Mouse (Mus musculus) CH12.LX (cell line): ENCODE data around the gene Ap1m1. TPM values are rescaled to one million over a fixed set of nuclear protein-coding genes. Genes with fewer than 3 reads are reported as not detected.

Experiments
- DNase-seq: peaks from one replicate; pipeline ENCODE4 v3.0.0-alpha.2; 2013; ENCODE audit errors: extremely low read depth
- H3K27ac ChIP-seq: 2 replicates; pipeline ENCODE4 v1.5.1; 2012; ENCODE audit warnings: low read depth, mild to moderate bottlenecking, control low read depth, moderate library complexity; ENCODE audit not compliant: insufficient read depth
- H3K27me3 ChIP-seq: replicated peaks from 2 replicates; pipeline ENCODE3; 2012; ENCODE audit warnings: inconsistent platforms
- H3K36me3 ChIP-seq, 2 experiments: replicated peaks in 1 of 2; 2 replicates each; pipeline versions ENCODE3 to v1.6.1; 2012; ENCODE audit warnings: inconsistent platforms in 1 of 2, low read length in 1 of 2, mild to moderate bottlenecking in 1 of 2, mixed read lengths in 1 of 2, moderate library complexity in 1 of 2; ENCODE audit not compliant: control insufficient read depth in 1 of 2, insufficient read depth in 1 of 2
- H3K4me1 ChIP-seq, 2 experiments: 2 replicates each; pipeline ENCODE4 v1.6.1; 2012; ENCODE audit warnings: inconsistent platforms in 1 of 2, moderate library complexity in 1 of 2; ENCODE audit not compliant: insufficient read depth in 2 of 2, control insufficient read depth in 1 of 2
- H3K4me2 ChIP-seq: 2 replicates; pipeline ENCODE4 v1.6.1; 2012; ENCODE audit warnings: low read depth, mild to moderate bottlenecking, control low read depth; ENCODE audit not compliant: poor library complexity, insufficient read depth, severe bottlenecking
- H3K4me3 ChIP-seq, 3 experiments: fragments of 150-350 bp in 1 of 3; sonication (generic) in 1 of 3; replicated peaks in 1 of 3; 2 replicates each; pipeline versions ENCODE3 to v1.5.1; 2011 to 2012; ENCODE audit warnings: low read depth in 2 of 3, low read length in 2 of 3, mild to moderate bottlenecking in 2 of 3, moderate library complexity in 2 of 3, control low read depth in 1 of 3, improper control_type of control experiment in 1 of 3, inconsistent platforms in 1 of 3, mixed read lengths in 1 of 3; ENCODE audit not compliant: poor library complexity in 1 of 3
- H3K79me2 ChIP-seq: replicated peaks from 2 replicates; pipeline ENCODE4 v1.6.1; 2012; ENCODE audit warnings: mild to moderate bottlenecking, moderate library complexity; ENCODE audit not compliant: control insufficient read depth, poor library complexity, insufficient read depth, severe bottlenecking; ENCODE audit errors: extremely low read depth
- H3K9ac ChIP-seq: 2 replicates; pipeline ENCODE4 v1.6.1; 2012; ENCODE audit warnings: low read depth, mild to moderate bottlenecking, control low read depth, moderate library complexity; ENCODE audit not compliant: insufficient read depth
- H3K9me3 ChIP-seq: replicated peaks from 2 replicates; pipeline ENCODE3; 2012; ENCODE audit warnings: low read length, inconsistent platforms, mixed read lengths
- BHLHE40 ChIP-seq: IDR thresholded peaks from 2 replicates; pipeline ENCODE4 v1.6.1; 2011; ENCODE audit warnings: mild to moderate bottlenecking, low read depth, low read length, improper control_type of control experiment
- CHD1 ChIP-seq: IDR thresholded peaks from 2 replicates; pipeline ENCODE4 v1.6.1; 2012; ENCODE audit warnings: low read depth, low read length, improper control_type of control experiment, inconsistent platforms
- CHD2 ChIP-seq: IDR thresholded peaks from 2 replicates; pipeline ENCODE4 v1.6.1; 2011; ENCODE audit warnings: low read length, improper control_type of control experiment
- CTCF ChIP-seq, 2 experiments: IDR thresholded peaks in 1 of 2; conservative IDR thresholded peaks in 1 of 2; 2 replicates each; pipeline ENCODE4 v1.5.1; 2011 to 2012; ENCODE audit warnings: low read depth in 2 of 2, low read length in 2 of 2, improper control_type of control experiment in 1 of 2, inconsistent platforms in 1 of 2, mild to moderate bottlenecking in 1 of 2, moderate library complexity in 1 of 2
- E2F4 ChIP-seq: IDR thresholded peaks from 2 replicates; pipeline ENCODE4 v1.6.1; 2011; ENCODE audit warnings: low read depth, low read length, improper control_type of control experiment; ENCODE audit not compliant: insufficient replicate concordance
- ELF1 ChIP-seq: IDR thresholded peaks from 2 replicates; pipeline ENCODE4 v1.6.1; 2014; ENCODE audit warnings: low read depth, mild to moderate bottlenecking, inconsistent platforms, low read length, improper control_type of control experiment
- EP300 ChIP-seq: IDR thresholded peaks from 2 replicates; pipeline ENCODE4 v1.6.1; 2011; ENCODE audit warnings: low read length, improper control_type of control experiment
- GABPA ChIP-seq: IDR thresholded peaks from 2 replicates; pipeline ENCODE4 v1.6.1; 2012; ENCODE audit warnings: low read depth, low read length, improper control_type of control experiment, inconsistent platforms; ENCODE audit not compliant: insufficient replicate concordance
- HCFC1 ChIP-seq: IDR thresholded peaks from 2 replicates; pipeline ENCODE4 v1.6.1; 2012; ENCODE audit warnings: low read depth, mild to moderate bottlenecking, inconsistent platforms, low read length, improper control_type of control experiment
- IRF4 ChIP-seq: IDR thresholded peaks from 2 replicates; pipeline ENCODE4 v1.6.1; 2014; ENCODE audit warnings: low read depth, mild to moderate bottlenecking, inconsistent platforms, low read length, improper control_type of control experiment
- JUND ChIP-seq: conservative IDR thresholded peaks from 2 replicates; pipeline ENCODE4 v1.6.1; 2011; ENCODE audit warnings: low read depth, low read length, improper control_type of control experiment
- KAT2A ChIP-seq: IDR thresholded peaks from 2 replicates; pipeline ENCODE4 v1.6.1; 2012; ENCODE audit warnings: low read length, improper control_type of control experiment, inconsistent platforms; ENCODE audit not compliant: insufficient replicate concordance
- MAFK ChIP-seq: IDR thresholded peaks from 2 replicates; pipeline ENCODE4 v1.6.1; 2011; ENCODE audit warnings: low read length, improper control_type of control experiment; ENCODE audit not compliant: insufficient replicate concordance
- MAZ ChIP-seq: IDR thresholded peaks from 2 replicates; pipeline ENCODE4 v1.6.1; 2012; ENCODE audit warnings: low read depth, mild to moderate bottlenecking, inconsistent platforms, low read length, improper control_type of control experiment, moderate library complexity
- MEF2A ChIP-seq: IDR thresholded peaks from 2 replicates; pipeline ENCODE4 v1.6.1; 2014; ENCODE audit warnings: low read depth, mild to moderate bottlenecking, inconsistent platforms, low read length, improper control_type of control experiment, borderline replicate concordance
- NELFE ChIP-seq: IDR thresholded peaks from 2 replicates; pipeline ENCODE4 v1.6.1; 2011; ENCODE audit warnings: low read depth, low read length, improper control_type of control experiment
- POLR2AphosphoS2 ChIP-seq: IDR thresholded peaks from 2 replicates; pipeline ENCODE4 v1.6.1; 2011; ENCODE audit warnings: low read depth, low read length, improper control_type of control experiment
- SIN3A ChIP-seq: IDR thresholded peaks from 2 replicates; pipeline ENCODE4 v1.6.1; 2012; ENCODE audit warnings: low read length, improper control_type of control experiment, inconsistent platforms
- TBP ChIP-seq: conservative IDR thresholded peaks from 2 replicates; pipeline ENCODE4 v1.6.1; 2011; ENCODE audit warnings: low read depth, low read length, improper control_type of control experiment
- ZMIZ1 ChIP-seq: IDR thresholded peaks from 2 replicates; pipeline ENCODE4 v1.6.1; 2012; ENCODE audit warnings: low read depth, mild to moderate bottlenecking, inconsistent platforms, low read length, improper control_type of control experiment
- ZNF384 ChIP-seq: IDR thresholded peaks from 2 replicates; pipeline ENCODE4 v1.6.1; 2012; ENCODE audit warnings: low read depth, low read length, improper control_type of control experiment, inconsistent platforms
- dilution Hi-C: fragments of 300-500 bp; cut with MboI; formaldehyde crosslinking; loops from 2 replicates; pipeline ENCODE4 v1.14.3; 2020; ENCODE audit warnings: low sequenced_read_pairs; ENCODE audit not compliant: extremely low pct_unique_long_range_greater_than_20kb, extremely low pct_ligation_motif_present
- in situ Hi-C: fragments of 300-500 bp; cut with MboI; formaldehyde crosslinking; loops from 3 replicates; pipeline ENCODE4 v1.14.3; 2019; ENCODE audit warnings: low sequenced_read_pairs, low pct_ligation_motif_present, low pct_unique_long_range_greater_than_20kb, mixed read lengths
- polyA plus RNA-seq: library from polyadenylated mRNA; unstranded; fragments of >175 nt; gene quantifications from 2 replicates; pipeline ENCODE4 v1.2.1, GENCODE M21; 2012; ENCODE audit warnings: low read depth; ENCODE audit not compliant: insufficient read length
- total RNA-seq, 2 experiments: library from RNA; depleted of rRNA; stranded (reverse); fragments of 300-350 nt in 1 of 2; fragments of >200 nt in 1 of 2; gene quantifications; 2 replicates each; pipeline ENCODE4 v1.2.3; 2012 to 2014

Ap1m1 gene
- total and polyA plus RNA-seq, 3 experiments, result 20.1 to 86.1 (median 30.3) TPM

- Histone ChIP-seq H3K4me3 (no peak overlapping the region), H3K27ac (no peak overlapping the region), H3K9me3 (no peaks in the 10 kb centered on the region), H3K36me3 (no peaks in the 10 kb centered on the region), H3K4me1 (peaks cover 7 to 33% of the 10 kb centered on the region in 2 experiments), H3K27me3 (no peaks in the 10 kb centered on the region), H3K4me2 (no peak overlapping the region), H3K79me2 (no peaks in the 10 kb centered on the region), H3K9ac (no peak overlapping the region)
- in situ Hi-C loops, result no loop called here
- dilution Hi-C loops, result no loop called here
- TF ChIP-seq GABPA (no peak), HCFC1 (no peak), CHD2 (no peak)
- DNase-seq, result no peak
These were observed 59.1 kb downstream of the Ap1m1 start for GRCm38 (mm10) chr8:72298928-72299327.

- no peak overlapping the region for H3K4me2 ChIP-seq
- H3K79me2 ChIP-seq, result no peaks in the 10 kb centered on the region
- no peaks in the 10 kb centered on the region for H3K27me3 ChIP-seq
- H3K27ac ChIP-seq, result no peak overlapping the region
- H3K4me1 ChIP-seq, result peaks cover 7 to 19% of the 10 kb centered on the region in 2 experiments
- H3K4me3 ChIP-seq, result no peak overlapping the region
- H3K9ac ChIP-seq, result no peak overlapping the region
- no peaks in the 10 kb centered on the region for H3K36me3 ChIP-seq
- TF ChIP-seq ELF1 (no peak), NELFE (no peak), BHLHE40 (no peak), IRF4 (no peak), MEF2A (no peak), MAFK (no peak), JUND (no peak)
- H3K9me3 ChIP-seq, result no peaks in the 10 kb centered on the region
- dilution Hi-C loops (no loop called here), in situ Hi-C loops (no loop called here)
- no peak for DNase-seq
These were observed 61.0 kb downstream of the Ap1m1 start for GRCm38 (mm10) chr8:72300654-72301400.

- H3K79me2 ChIP-seq, result no peaks in the 10 kb centered on the region
- no peak overlapping the region for H3K4me3 ChIP-seq
- no peak overlapping the region for H3K27ac ChIP-seq
- H3K4me1 ChIP-seq, result peaks cover 7 to 18% of the 10 kb centered on the region in 2 experiments
- H3K4me2 ChIP-seq, result no peak overlapping the region
- dilution Hi-C loops, result no loop called here
- no peak for DNase-seq
- H3K36me3 ChIP-seq, result no peaks in the 10 kb centered on the region
- no peaks in the 10 kb centered on the region for H3K27me3 ChIP-seq
- TF ChIP-seq ZMIZ1 (no peak), CHD1 (no peak), POLR2AphosphoS2 (no peak), TBP (no peak), ELF1 (no peak), E2F4 (no peak), KAT2A (no peak), MAZ (no peak), CTCF (conservative IDR thresholded peaks at IDR 0.05 in 1 of 2, IDR thresholded peaks at IDR 0.05 in 1 of 2; ENCODE audit: low read depth in 2 of 2, low read length in 2 of 2) (no peak), SIN3A (no peak), NELFE (no peak), EP300 (no peak), ZNF384 (no peak)
- H3K9ac ChIP-seq, result no peak overlapping the region
- in situ Hi-C loops, result no loop called here
- no peaks in the 10 kb centered on the region for H3K9me3 ChIP-seq
These were observed 61.7 kb downstream of the Ap1m1 start for GRCm38 (mm10) chr8:72301497-72301896.
